In the genomic region with DNA sequence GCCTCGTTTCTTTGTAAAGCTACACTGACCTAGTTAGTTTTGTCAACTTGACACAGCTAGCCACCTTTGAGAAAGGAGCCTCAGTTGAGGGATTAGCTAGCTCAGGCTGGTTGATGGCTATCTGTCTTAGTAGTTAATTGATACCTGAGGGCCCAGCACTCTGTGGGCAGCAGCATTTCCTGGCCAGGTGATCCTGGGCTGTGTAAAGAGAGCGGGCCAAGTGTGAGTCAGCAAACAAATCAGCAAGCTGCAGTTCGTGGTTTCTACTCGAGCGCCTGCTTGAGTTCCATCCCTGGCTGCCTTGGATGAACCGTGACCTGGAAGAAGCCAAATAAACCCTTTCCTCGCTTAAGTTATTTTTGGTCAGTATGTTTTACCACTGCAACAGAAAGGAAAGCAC, we compare ENCODE assay signal across 11 mouse cellular contexts.
DNase-seq lines count a peak whose midpoint lies in the region; TF ChIP-seq lines count a peak whose summit lies in the region.
"Had no signal": no experiment of that assay in that cellular context is flagged by ENCODE, and none has a peak within 500 bp of the region (broad histone marks: within the 10 kb centered on the region; RNA-seq: fewer than 3 reads in every experiment).

No protein-coding gene starts in this region.

- TF ChIP-seq RAD21 in MEL (IDR thresholded peaks at IDR 0.05; ENCODE audit: low read depth, low read length), result no peak

- TF ChIP-seq CTCF in MEL (IDR thresholded peaks at IDR 0.05 in 2 of 3, conservative IDR thresholded peaks at IDR 0.05 in 1 of 3; ENCODE audit: control insufficient read depth in 1 of 3, insufficient read depth in 1 of 3, low read depth in 2 of 3, low read length in 3 of 3, poor library complexity in 1 of 3, severe bottlenecking in 1 of 3), result no peak
- no peak for TF ChIP-seq CTCF in small intestine, adult 2 months (IDR thresholded peaks at IDR 0.05; ENCODE audit: extremely low read depth, insufficient read length, insufficient replicate concordance, low read depth, low read length)

- H3K27ac ChIP-seq in MEL (ENCODE audit: control insufficient read depth, low read depth, low read length), result peak overlapping the region; percentile 98
- peak overlapping the region; percentile 65 for H3K27ac ChIP-seq in small intestine, adult 2 months (ENCODE audit: insufficient read depth, low read depth, low read length)
- H3K27ac ChIP-seq: forebrain, embryonic 13.5 days had no signal

- H3K36me3 ChIP-seq in MEL (ENCODE audit: control insufficient read depth in 1 of 2, insufficient read depth in 2 of 2, low read length in 2 of 2), result peaks cover 0 to 64% of the 10 kb centered on the region in 2 experiments; a peak in 2 of 4 replicates
- H3K36me3 ChIP-seq in small intestine, adult 2 months (ENCODE audit: control insufficient read depth, insufficient read depth, low read length), result no peaks in the 10 kb centered on the region

- TF ChIP-seq EP300 in MEL (IDR thresholded peaks at IDR 0.05; ENCODE audit: low read depth in 1 of 2, low read length in 2 of 2), result peak; percentile 25 to 76; a peak in 3 of 4 replicates

- peak overlapping the region; percentile 30 for H3K9ac ChIP-seq in MEL (ENCODE audit: control insufficient read depth, low read depth, low read length, poor library complexity, severe bottlenecking)
- H3K9ac ChIP-seq: forebrain, embryonic 13.5 days had no signal

- H3K4me1 ChIP-seq in MEL (ENCODE audit: control insufficient read depth in 1 of 2, insufficient read depth in 2 of 2, low read length in 2 of 2), result peaks cover 36 to 62% of the 10 kb centered on the region in 2 experiments
- H3K4me1 ChIP-seq in small intestine, adult 2 months (ENCODE audit: control insufficient read depth, insufficient read depth, insufficient read length, low read length), result peaks cover 21% of the 10 kb centered on the region; the same call in 1 of the 2 replicates
- H3K4me1 ChIP-seq: forebrain, embryonic 13.5 days had no signal

- no peaks in the 10 kb centered on the region for H3K9me3 ChIP-seq in MEL (replicated peaks; ENCODE audit: insufficient read depth, low read length)
- H3K9me3 ChIP-seq: forebrain, embryonic 13.5 days had no signal

- H3K27me3 ChIP-seq in MEL (ENCODE audit: control insufficient read depth in 1 of 2, insufficient read depth in 2 of 2, low read length in 2 of 2), result no peaks in the 10 kb centered on the region
- H3K27me3 ChIP-seq in small intestine, adult 2 months (ENCODE audit: control insufficient read depth, insufficient read depth, low read length), result no peaks in the 10 kb centered on the region
- H3K27me3 ChIP-seq: forebrain, embryonic 13.5 days had no signal

- DNase-seq in lung, adult 18-20 months, result peak; percentile 55 to 71
- no peak for DNase-seq in lung, postnatal 14 days
- peak; percentile 68 for DNase-seq in MEL (ENCODE audit: low read depth, low spot score)
- peak; percentile 73 for DNase-seq in fibroblast of lung, adult 2 months (ENCODE audit: low read depth)
- DNase-seq in embryo, embryonic 9.5 days (ENCODE audit: extremely low spot score), result no peak
- DNase-seq in natural killer cell, adult 2 months (ENCODE audit: low spot score in 2 of 2), result no peak
- no peak for DNase-seq in gastrocnemius, postnatal 4 days (ENCODE audit: low spot score in 2 of 2)
- DNase-seq: heart, adult 18-20 months; right cerebral cortex, postnatal 25 days had no signal

- no peak for TF ChIP-seq POLR2A in MEL (IDR thresholded peaks at IDR 0.05; ENCODE audit: control insufficient read depth in 1 of 2, insufficient read depth in 1 of 2, low read depth in 1 of 2, low read length in 2 of 2, poor library complexity in 1 of 2)
- TF ChIP-seq POLR2A in small intestine, adult 2 months (IDR thresholded peaks at IDR 0.05; ENCODE audit: low read depth, low read length), result no peak

- 20% methylated on average over 7 of the region's 7 CpGs for WGBS in small intestine, adult 2 months

- no peaks in the 10 kb centered on the region for H3K79me2 ChIP-seq in MEL (ENCODE audit: control insufficient read depth, insufficient read depth, low read length, poor library complexity)

- no peak overlapping the region for H3K4me3 ChIP-seq in MEL (ENCODE audit: control insufficient read depth in 1 of 2, insufficient read depth in 1 of 2, low read depth in 2 of 2, low read length in 2 of 2)
- H3K4me3 ChIP-seq in small intestine, adult 2 months (ENCODE audit: low read depth, low read length), result no peak overlapping the region
- H3K4me3 ChIP-seq: forebrain, embryonic 13.5 days had no signal

TF ChIP-seq in MEL, 35 proteins besides CTCF, POLR2A, EP300 and RAD21:
- TF ChIP-seq MAZ (IDR thresholded peaks at IDR 0.05; ENCODE audit: low read depth, low read length), result no peak
- no peak for TF ChIP-seq CHD2 (IDR thresholded peaks at IDR 0.05; ENCODE audit: low read length)
- 0 out of 2 replicates have a peak, but pooled peaks have one; percentile 32 for TF ChIP-seq SIN3A (IDR thresholded peaks at IDR 0.05; ENCODE audit: low read length)
- TF ChIP-seq MAX (IDR thresholded peaks at IDR 0.05; ENCODE audit: low read length), result no peak
- TF ChIP-seq GABPA (IDR thresholded peaks at IDR 0.05; ENCODE audit: low read depth, low read length), result peak; percentile 45; the same call in 1 of the 2 replicates
- no peak for TF ChIP-seq HCFC1 (IDR thresholded peaks at IDR 0.05; ENCODE audit: low read depth, low read length)
- TF ChIP-seq ZC3H11A (IDR thresholded peaks at IDR 0.05; ENCODE audit: low read depth, low read length), result no peak
- no peak for TF ChIP-seq POLR2AphosphoS2 (IDR thresholded peaks at IDR 0.05; ENCODE audit: low read length)
- TF ChIP-seq GATA1 (IDR thresholded peaks at IDR 0.05; ENCODE audit: low read depth, low read length), result peak; percentile 30; the same call in 1 of the 2 replicates
- no peak for TF ChIP-seq ELF1 (IDR thresholded peaks at IDR 0.05; ENCODE audit: low read depth, low read length)
- no peak for TF ChIP-seq TAL1 (IDR thresholded peaks at IDR 0.05; ENCODE audit: low read length)
- TF ChIP-seq ZKSCAN1 (IDR thresholded peaks at IDR 0.05; ENCODE audit: low read depth, low read length), result no peak
- TF ChIP-seq MXI1 (IDR thresholded peaks at IDR 0.05; ENCODE audit: low read depth, low read length), result no peak
- TF ChIP-seq USF2 (IDR thresholded peaks at IDR 0.05; ENCODE audit: borderline replicate concordance in 1 of 2, insufficient read depth in 1 of 2, low read depth in 1 of 2, low read length in 2 of 2), result no peak
- 0 out of 2 replicates have a peak, but pooled peaks have one; percentile 26 for TF ChIP-seq TBP (IDR thresholded peaks at IDR 0.05; ENCODE audit: low read depth, low read length)
- no peak for TF ChIP-seq JUND (IDR thresholded peaks at IDR 0.05; ENCODE audit: low read depth, low read length)
- no peak for TF ChIP-seq POLR2AphosphoS5 (IDR thresholded peaks at IDR 0.05; ENCODE audit: borderline replicate concordance, low read depth, low read length)
- no peak for TF ChIP-seq NELFE (IDR thresholded peaks at IDR 0.05; ENCODE audit: low read depth, low read length)
- no peak for TF ChIP-seq MYC (IDR thresholded peaks at IDR 0.05; ENCODE audit: low read depth, low read length)
- TF ChIP-seq CHD1 (IDR thresholded peaks at IDR 0.05; ENCODE audit: low read depth, low read length), result no peak
- no peak for TF ChIP-seq RCOR1 (IDR thresholded peaks at IDR 0.05; ENCODE audit: low read depth, low read length)
- no peak for TF ChIP-seq USF1 (IDR thresholded peaks at IDR 0.05; ENCODE audit: low read depth, low read length)
- no peak for TF ChIP-seq ZNF384 (IDR thresholded peaks at IDR 0.05; ENCODE audit: low read depth, low read length)
- TF ChIP-seq NRF1 (IDR thresholded peaks at IDR 0.05; ENCODE audit: insufficient read depth, low read depth, low read length, poor library complexity, severe bottlenecking), result no peak
- TF ChIP-seq SMC3 (IDR thresholded peaks at IDR 0.05; ENCODE audit: low read depth, low read length), result no peak
- peak; percentile 83 for TF ChIP-seq ETS1 (IDR thresholded peaks at IDR 0.05; ENCODE audit: low read depth, low read length)
- TF ChIP-seq TCF12 (IDR thresholded peaks at IDR 0.05; ENCODE audit: low read depth, low read length), result peak; percentile 31; the same call in 1 of the 2 replicates
- no peak for TF ChIP-seq ZMIZ1 (IDR thresholded peaks at IDR 0.05; ENCODE audit: low read depth, low read length)
- TF ChIP-seq MYB (IDR thresholded peaks at IDR 0.05; ENCODE audit: low read depth, low read length), result no peak

Comparison
In these comparisons a context has a peak if more than half of its experiments do, and no peak if none do; other contexts are left out.
1. DNase-seq: peak in lung, adult 18-20 months (2 of 2), MEL (single experiment) and fibroblast of lung, adult 2 months (single experiment); none in lung, postnatal 14 days (single experiment), embryo, embryonic 9.5 days (single experiment), natural killer cell, adult 2 months (0 of 2) and gastrocnemius, postnatal 4 days (0 of 2).